Comparison of ENCODE assay signal across 9 mouse cellular contexts in genomic region chr3:127639875-127640761, GRCm38 (mm10). TPM values are rescaled to one million over a fixed set of nuclear protein-coding genes. Genes with fewer than 3 reads are reported as not detected.
DNase-seq lines count a peak whose midpoint lies in the region; ATAC-seq and TF ChIP-seq lines count a peak whose summit lies in the region.
"Had no signal": no experiment of that assay in that cellular context is flagged by ENCODE, and none has a peak within 500 bp of the region (broad histone marks: within the 10 kb centered on the region; RNA-seq: fewer than 3 reads in every experiment).

No protein-coding gene starts in this region.

- peak; percentile 50 for DNase-seq in gastrocnemius, adult 2 months
- no peak for DNase-seq in gastrocnemius, adult 8-10 months (ENCODE audit: low spot score in 2 of 2)
- no peak for DNase-seq in ES-E14 (ENCODE audit: low read depth, low spot score)
- peak; percentile 94 for DNase-seq in forebrain, embryonic 11.5 days (ENCODE audit: low spot score)
- peak; percentile 41 for DNase-seq in testis, postnatal 14 days (ENCODE audit: low spot score)
- DNase-seq in frontal cortex, adult 2 months (ENCODE audit: extremely low spot score in 1 of 2, low spot score in 1 of 2) = no peak

- no peaks in the 10 kb centered on the region for H3K36me3 ChIP-seq in ES-E14 (ENCODE audit: control insufficient read depth, insufficient read depth, low read length, poor library complexity, severe bottlenecking)
- no peaks in the 10 kb centered on the region for H3K36me3 ChIP-seq in forebrain, embryonic 11.5 days (ENCODE audit: control insufficient read depth, insufficient read depth, low read length)
- no peaks in the 10 kb centered on the region for H3K36me3 ChIP-seq in intestine, embryonic 15.5 days
- no peaks in the 10 kb centered on the region for H3K36me3 ChIP-seq in megakaryocyte, embryonic 14.5 days (replicated peaks; ENCODE audit: low read length)

- peak overlapping the region; percentile 38; the same call in 1 of the 2 replicates for H3K4me2 ChIP-seq in forebrain, embryonic 11.5 days (ENCODE audit: low read depth, low read length, severe bottlenecking)
- no peak overlapping the region for H3K4me2 ChIP-seq in intestine, embryonic 15.5 days (replicated peaks)

- WGBS in forebrain, embryonic 11.5 days = under 1% methylated on average over 36 of the region's 36 CpGs
- 2% methylated on average over 36 of the region's 36 CpGs for WGBS in intestine, embryonic 15.5 days

- H3K27ac ChIP-seq in gastrocnemius, adult 2 months = no peak overlapping the region
- no peak overlapping the region for H3K27ac ChIP-seq in ES-E14 (ENCODE audit: insufficient read depth, low read depth, low read length, poor library complexity, severe bottlenecking)
- peak overlapping the region; percentile 78 for H3K27ac ChIP-seq in forebrain, embryonic 11.5 days (ENCODE audit: low read depth, low read length)
- H3K27ac ChIP-seq in intestine, embryonic 15.5 days = no peak overlapping the region

- intact Hi-C loops in gastrocnemius, adult 2 months (cut with DNase I) = no loop called here

- peaks cover 0 to 2% of the 10 kb centered on the region in 2 experiments; a peak in 1 of 4 replicates for H3K4me1 ChIP-seq in ES-E14 (ENCODE audit: control insufficient read depth in 2 of 2, insufficient read depth in 2 of 2, low read length in 2 of 2, poor library complexity in 1 of 2)
- peaks cover 17% of the 10 kb centered on the region for H3K4me1 ChIP-seq in forebrain, embryonic 11.5 days (replicated peaks; ENCODE audit: control insufficient read depth, insufficient read depth, low read length)
- H3K4me1 ChIP-seq in intestine, embryonic 15.5 days (replicated peaks) = 0 out of 2 replicates have a peak, but pooled peaks cover 8% of the 10 kb centered on the region
- peaks cover 8% of the 10 kb centered on the region; the same call in 1 of the 2 replicates for H3K4me1 ChIP-seq in megakaryocyte, embryonic 14.5 days

- peak; percentile 85 for ATAC-seq in forebrain, embryonic 11.5 days (replicated peaks; ENCODE audit: low FRiP score)
- ATAC-seq in intestine, embryonic 15.5 days = 0 out of 2 replicates have a peak, but pooled peaks have one; percentile 28

- no peak overlapping the region for H3K4me3 ChIP-seq in gastrocnemius, adult 2 months
- peak overlapping the region; percentile 14 to 15; a peak in 1 of 4 replicates for H3K4me3 ChIP-seq in ES-E14 (ENCODE audit: insufficient read depth in 1 of 2, low read depth in 1 of 2, low read length in 2 of 2, poor library complexity in 1 of 2, severe bottlenecking in 1 of 2)
- no peak overlapping the region for H3K4me3 ChIP-seq in forebrain, embryonic 11.5 days (ENCODE audit: low read depth, low read length)
- H3K4me3 ChIP-seq in intestine, embryonic 15.5 days (replicated peaks) = no peak overlapping the region
- peak overlapping the region; percentile 69 for H3K4me3 ChIP-seq in megakaryocyte, embryonic 14.5 days (replicated peaks)

- H3K27me3 ChIP-seq in forebrain, embryonic 11.5 days (ENCODE audit: control insufficient read depth, insufficient read depth, low read length) = peaks cover 54% of the 10 kb centered on the region
- H3K27me3 ChIP-seq in intestine, embryonic 15.5 days (replicated peaks) = peaks cover 67% of the 10 kb centered on the region
- peaks cover 87% of the 10 kb centered on the region for H3K27me3 ChIP-seq in megakaryocyte, embryonic 14.5 days (replicated peaks)

- no peak overlapping the region for H3K9ac ChIP-seq in ES-E14 (ENCODE audit: insufficient read depth, low read depth, low read length, poor library complexity, severe bottlenecking)
- H3K9ac ChIP-seq in forebrain, embryonic 11.5 days (ENCODE audit: low read length) = 0 out of 2 replicates have a peak overlapping the region, but pooled peaks have one; percentile 12
- no peak overlapping the region for H3K9ac ChIP-seq in intestine, embryonic 15.5 days

- H3K9me3 ChIP-seq in ES-E14 (ENCODE audit: control insufficient read depth, insufficient read depth, low read depth, low read length) = no peaks in the 10 kb centered on the region
- no peaks in the 10 kb centered on the region for H3K9me3 ChIP-seq in forebrain, embryonic 11.5 days (ENCODE audit: control insufficient read depth, low read length)
- no peaks in the 10 kb centered on the region for H3K9me3 ChIP-seq in intestine, embryonic 15.5 days
- no peaks in the 10 kb centered on the region for H3K9me3 ChIP-seq in megakaryocyte, embryonic 14.5 days

- peak; percentile 44 for TF ChIP-seq CTCF in gastrocnemius, adult 2 months (IDR thresholded peaks at IDR 0.05)

- in situ Hi-C loops in ES-E14 (cut with MboI; ENCODE audit: low sequenced_read_pairs in 2 of 2, unreplicated experiment in 2 of 2) = loop anchor here (10.0 to 25.0 kb wide), 2 partner anchors 122 to 1565 kb away; no protein-coding TSS in a partner anchor

TF ChIP-seq in ES-E14, 5 proteins besides CTCF, POLR2A, EP300 and RAD21:
- TF ChIP-seq CHD2 (IDR thresholded peaks at IDR 0.05; ENCODE audit: low read depth, low read length) (no peak), ZC3H11A (IDR thresholded peaks at IDR 0.05; ENCODE audit: borderline replicate concordance, low read depth, low read length) (0 out of 2 replicates have a peak, but pooled peaks have one; percentile 33), HCFC1 (IDR thresholded peaks at IDR 0.05; ENCODE audit: borderline replicate concordance, insufficient read depth, low read length) (no peak), MAFK (IDR thresholded peaks at IDR 0.05; ENCODE audit: insufficient read depth, low read depth, low read length) (no peak), ZNF384 (IDR thresholded peaks at IDR 0.05; ENCODE audit: low read depth, low read length) (no peak)

RNA-seq across cellular contexts. Expression of gene Neurog2, which starts 7.2 kb away (rescaled TPM):
- total RNA-seq in gastrocnemius, adult 2 months (2021) = not detected
- not detected for total RNA-seq in gastrocnemius, adult 8-10 months (2022)
- total RNA-seq in ES-E14 (2012; rRNA removed) = 0.18 TPM in 1 of 2 replicates, not detected in the other
- polyA plus RNA-seq in forebrain, embryonic 11.5 days (2014; fragmentation: Nextera tagmentation; extraction: Ambion mirVana) = 88.6 and 94.4 TPM in 2 replicates
- 0.19 TPM in 1 of 2 replicates, not detected in the other for polyA plus RNA-seq in intestine, embryonic 15.5 days (2015; fragmentation: Nextera tagmentation; extraction: Ambion mirVana)
- polyA plus RNA-seq in megakaryocyte, embryonic 14.5 days (2012; ENCODE audit: insufficient read depth, low replicate concordance) = not detected in 2 replicates
- polyA plus RNA-seq in frontal cortex, adult 2 months (2012; rRNA removed) = 0.62 and 1.1 TPM in 2 replicates
- polyA plus RNA-seq: C2C12 had no signal

Comparison
In these comparisons a context has a peak if more than half of its experiments do, and no peak if none do; other contexts are left out.
1. DNase-seq: peak in gastrocnemius, adult 2 months (single experiment), forebrain, embryonic 11.5 days (single experiment) and testis, postnatal 14 days (single experiment); none in gastrocnemius, adult 8-10 months (0 of 2), ES-E14 (single experiment) and frontal cortex, adult 2 months (0 of 2).
2. H3K4me3 ChIP-seq: peak in ES-E14 (2 of 2) and megakaryocyte, embryonic 14.5 days (single experiment); none in gastrocnemius, adult 2 months (single experiment), forebrain, embryonic 11.5 days (single experiment) and intestine, embryonic 15.5 days (single experiment).
3. RNA of gene Neurog2, which starts 7.2 kb away (polyA plus RNA-seq): 88.6 to 94.4 TPM in forebrain, embryonic 11.5 days; 0.62 to 1.1 TPM in frontal cortex, adult 2 months, 0.19 TPM in intestine, embryonic 15.5 days and not detected in megakaryocyte, embryonic 14.5 days; every median in the first group is over 10 times any median in the second.